Mouse (Mus musculus): ENCODE measurements around the gene Ndfip2. TPM values are rescaled to one million over a fixed set of nuclear protein-coding genes. Genes with fewer than 3 reads are reported as not detected.

Ndfip2 gene
- polyA plus RNA-seq, 1 experiment from 2014 or later = 57.3 TPM

GRCm38 (mm10) chr14:105295820-105296582 lies 37.6 kb downstream of the Ndfip2 start:
- Histone ChIP-seq H3K27me3 (ENCODE audit: control insufficient read depth, insufficient read depth, low read length) (no peaks in the 10 kb centered on the region), H3K4me3 (ENCODE audit: low read length) (no peak overlapping the region), H3K4me1 (ENCODE audit: control insufficient read depth, insufficient read depth, low read length) (no peaks in the 10 kb centered on the region), H3K9ac (ENCODE audit: low read length) (no peak overlapping the region), H3K27ac (ENCODE audit: low read length) (no peak overlapping the region), H3K4me2 (ENCODE audit: low read depth, low read length) (no peak overlapping the region), H3K36me3 (ENCODE audit: control insufficient read depth, insufficient read depth) (peaks cover 3% of the 10 kb centered on the region; the same call in 1 of the 2 replicates), H3K9me3 (replicated peaks; ENCODE audit: control insufficient read depth, low read length) (no peaks in the 10 kb centered on the region)
- 54% methylated on average over 6 of the region's 6 CpGs for WGBS
- no peak for ATAC-seq (replicated peaks; ENCODE audit: extremely low read depth, insufficient read depth, low FRiP score)

GRCm38 (mm10) chr14:105299744-105300255 lies 41.4 kb downstream of the Ndfip2 start:
- Histone ChIP-seq H3K4me3 (ENCODE audit: low read length) (no peak overlapping the region), H3K9ac (ENCODE audit: low read length) (no peak overlapping the region), H3K9me3 (replicated peaks; ENCODE audit: control insufficient read depth, low read length) (no peaks in the 10 kb centered on the region), H3K4me2 (ENCODE audit: low read depth, low read length) (no peak overlapping the region), H3K4me1 (ENCODE audit: control insufficient read depth, insufficient read depth, low read length) (0 out of 2 replicates have a peak, but pooled peaks cover 2% of the 10 kb centered on the region), H3K27ac (ENCODE audit: low read length) (no peak overlapping the region), H3K36me3 (ENCODE audit: control insufficient read depth, insufficient read depth) (peaks cover 6% of the 10 kb centered on the region; the same call in 1 of the 2 replicates), H3K27me3 (ENCODE audit: control insufficient read depth, insufficient read depth, low read length) (no peaks in the 10 kb centered on the region)
- 48% methylated on average over 5 of the region's 5 CpGs for WGBS
- ATAC-seq (replicated peaks; ENCODE audit: extremely low read depth, insufficient read depth, low FRiP score) = no peak

DNA sequence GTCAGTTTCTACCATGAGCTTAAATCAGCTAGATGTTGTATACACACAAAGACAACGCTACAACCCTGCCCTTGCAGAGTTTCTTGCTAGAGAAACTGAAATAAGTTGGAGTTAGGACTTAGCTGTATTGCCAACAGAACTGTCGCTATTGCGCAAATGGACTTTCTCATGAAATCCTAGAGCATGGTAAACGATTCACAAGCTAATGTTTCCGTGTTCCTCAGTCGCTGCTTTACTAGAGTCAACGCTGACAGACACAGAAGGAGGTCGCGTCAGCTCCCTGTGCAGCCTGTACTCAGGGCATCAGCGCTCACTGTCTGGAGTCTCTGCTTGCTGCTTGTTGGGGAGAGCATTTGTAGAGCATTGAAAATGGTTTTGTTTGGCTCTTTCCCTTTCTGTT lies 42.2 kb downstream of the Ndfip2 start:
- no peak overlapping the region for H3K4me2 ChIP-seq (ENCODE audit: low read depth, low read length)
- H3K27ac ChIP-seq (ENCODE audit: low read length) = no peak overlapping the region

GRCm38 (mm10) chr14:105302708-105303107 lies 44.3 kb downstream of the Ndfip2 start:
- ATAC-seq (replicated peaks; ENCODE audit: extremely low read depth, insufficient read depth, low FRiP score) = no peak
- 72% methylated on average over 4 of the region's 4 CpGs for WGBS

More for the DNA sequence above, 42.2 kb downstream of the Ndfip2 start:
- Histone ChIP-seq H3K9me3 (replicated peaks; ENCODE audit: control insufficient read depth, low read length) (no peaks in the 10 kb centered on the region), H3K4me3 (ENCODE audit: low read length) (no peak overlapping the region), H3K4me1 (ENCODE audit: control insufficient read depth, insufficient read depth, low read length) (0 out of 2 replicates have a peak, but pooled peaks cover 2% of the 10 kb centered on the region), H3K27me3 (ENCODE audit: control insufficient read depth, insufficient read depth, low read length) (no peaks in the 10 kb centered on the region), H3K36me3 (ENCODE audit: control insufficient read depth, insufficient read depth) (peaks cover 6% of the 10 kb centered on the region; the same call in 1 of the 2 replicates), H3K9ac (ENCODE audit: low read length) (no peak overlapping the region)
- ATAC-seq (replicated peaks; ENCODE audit: extremely low read depth, insufficient read depth, low FRiP score) = no peak
- 78% methylated on average over 10 of the region's 10 CpGs for WGBS

GRCm38 (mm10) chr14:105307716-105308115 lies 49.3 kb downstream of the Ndfip2 start:
- Histone ChIP-seq H3K36me3 (ENCODE audit: control insufficient read depth, insufficient read depth) (peaks cover 9% of the 10 kb centered on the region; the same call in 1 of the 2 replicates), H3K27ac (ENCODE audit: low read length) (no peak overlapping the region), H3K4me1 (ENCODE audit: control insufficient read depth, insufficient read depth, low read length) (no peaks in the 10 kb centered on the region), H3K27me3 (ENCODE audit: control insufficient read depth, insufficient read depth, low read length) (no peaks in the 10 kb centered on the region), H3K4me3 (ENCODE audit: low read length) (no peak overlapping the region), H3K9me3 (replicated peaks; ENCODE audit: control insufficient read depth, low read length) (no peaks in the 10 kb centered on the region), H3K4me2 (ENCODE audit: low read depth, low read length) (no peak overlapping the region), H3K9ac (ENCODE audit: low read length) (no peak overlapping the region)
- ATAC-seq (replicated peaks; ENCODE audit: extremely low read depth, insufficient read depth, low FRiP score) = no peak
- WGBS = 73% methylated on average over 4 of the region's 4 CpGs

More at GRCm38 (mm10) chr14:105302708-105303107, 44.3 kb downstream of the Ndfip2 start:
- H3K4me3 ChIP-seq (ENCODE audit: low read length) = no peak overlapping the region
- H3K36me3 ChIP-seq (ENCODE audit: control insufficient read depth, insufficient read depth) = peaks cover 3% of the 10 kb centered on the region; the same call in 1 of the 2 replicates
- no peak overlapping the region for H3K27ac ChIP-seq (ENCODE audit: low read length)
- H3K4me1 ChIP-seq (ENCODE audit: control insufficient read depth, insufficient read depth, low read length) = 0 out of 2 replicates have a peak, but pooled peaks cover 2% of the 10 kb centered on the region
- H3K9ac ChIP-seq (ENCODE audit: low read length) = no peak overlapping the region
- H3K9me3 ChIP-seq (replicated peaks; ENCODE audit: control insufficient read depth, low read length) = no peaks in the 10 kb centered on the region
- no peak overlapping the region for H3K4me2 ChIP-seq (ENCODE audit: low read depth, low read length)
- H3K27me3 ChIP-seq (ENCODE audit: control insufficient read depth, insufficient read depth, low read length) = no peaks in the 10 kb centered on the region

DNA sequence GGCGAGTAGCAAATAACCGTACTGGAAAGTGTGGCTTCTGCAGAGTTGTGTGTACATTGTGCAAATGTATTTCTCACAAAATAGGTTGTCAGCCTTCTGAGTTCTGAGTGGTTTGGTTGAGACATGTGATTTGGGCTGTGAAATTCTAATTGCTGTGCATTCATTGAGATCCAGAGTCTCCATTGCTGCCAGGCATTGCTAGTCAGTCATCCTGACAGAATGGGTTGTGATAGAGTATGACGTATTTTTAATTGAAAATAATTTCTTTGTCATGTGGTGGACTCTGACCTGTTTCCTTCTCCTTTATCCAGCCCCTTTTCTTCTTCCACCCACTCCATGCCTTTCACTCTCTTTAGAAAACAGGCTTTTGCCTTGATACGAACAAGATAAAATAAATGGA lies 54.0 kb downstream of the Ndfip2 start:
- 90% methylated on average over 4 of the region's 4 CpGs for WGBS
- no peak for ATAC-seq (replicated peaks; ENCODE audit: extremely low read depth, insufficient read depth, low FRiP score)
- H3K27ac ChIP-seq (ENCODE audit: low read length) = no peak overlapping the region
- H3K4me3 ChIP-seq (ENCODE audit: low read length) = no peak overlapping the region
- peaks cover 9% of the 10 kb centered on the region; the same call in 1 of the 2 replicates for H3K36me3 ChIP-seq (ENCODE audit: control insufficient read depth, insufficient read depth)
- H3K9me3 ChIP-seq (replicated peaks; ENCODE audit: control insufficient read depth, low read length) = no peaks in the 10 kb centered on the region
- H3K9ac ChIP-seq (ENCODE audit: low read length) = no peak overlapping the region
- no peaks in the 10 kb centered on the region for H3K27me3 ChIP-seq (ENCODE audit: control insufficient read depth, insufficient read depth, low read length)
- H3K4me2 ChIP-seq (ENCODE audit: low read depth, low read length) = no peak overlapping the region
- peaks cover 5% of the 10 kb centered on the region for H3K4me1 ChIP-seq (ENCODE audit: control insufficient read depth, insufficient read depth, low read length)

GRCm38 (mm10) chr14:105312944-105313343 lies 54.6 kb downstream of the Ndfip2 start:
- Histone ChIP-seq H3K4me1 (ENCODE audit: control insufficient read depth, insufficient read depth, low read length) (peaks cover 5% of the 10 kb centered on the region), H3K9me3 (replicated peaks; ENCODE audit: control insufficient read depth, low read length) (no peaks in the 10 kb centered on the region), H3K36me3 (ENCODE audit: control insufficient read depth, insufficient read depth) (peaks cover 7% of the 10 kb centered on the region; the same call in 1 of the 2 replicates), H3K4me2 (ENCODE audit: low read depth, low read length) (no peak overlapping the region), H3K27me3 (ENCODE audit: control insufficient read depth, insufficient read depth, low read length) (no peaks in the 10 kb centered on the region), H3K9ac (ENCODE audit: low read length) (no peak overlapping the region), H3K27ac (ENCODE audit: low read length) (no peak overlapping the region), H3K4me3 (ENCODE audit: low read length) (no peak overlapping the region)
- 84% methylated on average over 2 of the region's 2 CpGs for WGBS
- ATAC-seq (replicated peaks; ENCODE audit: extremely low read depth, insufficient read depth, low FRiP score) = 0 out of 2 replicates have a peak, but pooled peaks have one; percentile 23

DNA sequence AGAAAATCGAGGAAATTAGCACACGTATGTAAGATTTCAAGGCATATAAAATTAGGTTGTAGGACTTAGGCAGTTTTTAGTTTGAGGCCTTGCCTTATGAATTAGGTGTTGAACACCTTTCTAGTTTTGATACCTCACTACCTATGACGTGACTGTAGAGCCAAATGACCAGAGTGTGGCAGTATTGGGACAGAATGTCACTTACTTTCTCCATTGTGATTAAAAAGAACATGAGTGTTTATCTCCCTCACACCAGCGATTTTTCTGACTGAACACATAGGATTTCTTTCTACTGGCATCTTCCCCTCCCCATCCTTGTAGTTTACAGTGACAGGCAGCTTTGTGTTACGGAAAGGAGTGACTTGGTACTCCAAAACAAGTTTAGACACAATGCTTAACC lies 55.5 kb downstream of the Ndfip2 start:
- H3K4me2 ChIP-seq (ENCODE audit: low read depth, low read length) = peak overlapping the region; percentile 45; the same call in 1 of the 2 replicates
- 33% methylated on average over 5 of the region's 5 CpGs for WGBS
- H3K9ac ChIP-seq (ENCODE audit: low read length) = peak overlapping the region; percentile 59; the same call in 1 of the 2 replicates
- H3K4me1 ChIP-seq (ENCODE audit: control insufficient read depth, insufficient read depth, low read length) = peaks cover 5% of the 10 kb centered on the region
- ATAC-seq (replicated peaks; ENCODE audit: extremely low read depth, insufficient read depth, low FRiP score) = no peak
- no peak overlapping the region for H3K4me3 ChIP-seq (ENCODE audit: low read length)
- peaks cover 6% of the 10 kb centered on the region; the same call in 1 of the 2 replicates for H3K36me3 ChIP-seq (ENCODE audit: control insufficient read depth, insufficient read depth)
- H3K9me3 ChIP-seq (replicated peaks; ENCODE audit: control insufficient read depth, low read length) = no peaks in the 10 kb centered on the region
- H3K27me3 ChIP-seq (ENCODE audit: control insufficient read depth, insufficient read depth, low read length) = no peaks in the 10 kb centered on the region
- H3K27ac ChIP-seq (ENCODE audit: low read length) = no peak overlapping the region

DNA sequence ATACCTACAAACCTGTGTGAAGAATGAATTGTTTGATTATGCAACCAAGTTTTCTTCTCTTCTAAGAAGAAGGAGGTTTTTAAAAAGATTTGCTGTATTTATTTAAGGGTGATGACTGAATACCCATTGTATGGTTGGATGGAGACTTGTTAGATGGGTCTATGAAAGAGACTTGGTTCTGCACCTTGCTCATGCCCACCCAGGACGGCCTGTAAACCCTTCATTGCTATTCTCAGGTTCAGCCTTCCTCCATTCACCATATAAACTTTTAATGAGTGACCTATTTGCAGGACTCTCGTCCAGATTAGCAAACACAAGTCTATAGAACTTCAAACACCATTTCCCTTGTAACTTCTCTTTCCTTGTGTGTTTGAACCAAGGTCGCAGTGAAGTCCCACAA lies 63.3 kb downstream of the Ndfip2 start:
- H3K27me3 ChIP-seq (ENCODE audit: control insufficient read depth, insufficient read depth, low read length) = no peaks in the 10 kb centered on the region
- H3K27ac ChIP-seq (ENCODE audit: low read length) = no peak overlapping the region
- no peak overlapping the region for H3K4me2 ChIP-seq (ENCODE audit: low read depth, low read length)
- ATAC-seq (replicated peaks; ENCODE audit: extremely low read depth, insufficient read depth, low FRiP score) = no peak
- no peak overlapping the region for H3K4me3 ChIP-seq (ENCODE audit: low read length)
- WGBS = 82% methylated on average over 3 of the region's 3 CpGs
- no peaks in the 10 kb centered on the region for H3K4me1 ChIP-seq (ENCODE audit: control insufficient read depth, insufficient read depth, low read length)
- no peaks in the 10 kb centered on the region for H3K36me3 ChIP-seq (ENCODE audit: control insufficient read depth, insufficient read depth)
- H3K9me3 ChIP-seq (replicated peaks; ENCODE audit: control insufficient read depth, low read length) = no peaks in the 10 kb centered on the region
- no peak overlapping the region for H3K9ac ChIP-seq (ENCODE audit: low read length)

Measured in heart, embryonic 16.5 days (tissue).